In genomic region chr12:76336111-76336965, GRCm38 (mm10) we compare ENCODE assay signal across 15 mouse cellular contexts.
"Had no signal": no experiment of that assay in that cellular context is flagged by ENCODE, and none has a peak within 500 bp of the region (broad histone marks: within the 10 kb centered on the region; RNA-seq: fewer than 3 reads in every experiment).

No protein-coding gene starts in this region.

- H3K9me3 ChIP-seq: limb, embryonic 15.5 days; liver, embryonic 12.5 days; midbrain, embryonic 10.5 days; midbrain, embryonic 15.5 days; neural tube, embryonic 13.5 days had no signal

- H3K27me3 ChIP-seq: limb, embryonic 15.5 days; liver, embryonic 12.5 days; midbrain, embryonic 15.5 days; neural tube, embryonic 13.5 days had no signal

- H3K4me2 ChIP-seq: limb, embryonic 15.5 days; liver, embryonic 12.5 days; midbrain, embryonic 15.5 days; neural tube, embryonic 13.5 days had no signal

- H3K4me1 ChIP-seq: limb, embryonic 15.5 days; liver, embryonic 12.5 days; midbrain, embryonic 10.5 days; midbrain, embryonic 15.5 days; neural tube, embryonic 13.5 days had no signal

- ATAC-seq: liver, embryonic 12.5 days; midbrain, embryonic 15.5 days had no signal

- H3K27ac ChIP-seq: layer of hippocampus, adult 2 months; left cerebral cortex, adult 2 months; limb, embryonic 15.5 days; liver, embryonic 12.5 days; midbrain, embryonic 10.5 days; midbrain, embryonic 15.5 days; neural tube, embryonic 13.5 days had no signal

- H3K4me3 ChIP-seq: layer of hippocampus, adult 2 months; left cerebral cortex, adult 2 months; limb, embryonic 15.5 days; liver, embryonic 12.5 days; midbrain, embryonic 10.5 days; midbrain, embryonic 15.5 days; neural tube, embryonic 13.5 days had no signal

- H3K36me3 ChIP-seq: limb, embryonic 15.5 days; liver, embryonic 12.5 days; midbrain, embryonic 15.5 days; neural tube, embryonic 13.5 days had no signal

- DNase-seq: kidney, adult 18-20 months; kidney, postnatal 10 days; kidney, postnatal 4 days; retina, postnatal 1 day; right cerebral cortex, postnatal 4 days; spleen, adult 18-20 months; thymus, adult 18-20 months; thymus, postnatal 14 days had no signal

- H3K9ac ChIP-seq: limb, embryonic 15.5 days; liver, embryonic 12.5 days; midbrain, embryonic 15.5 days; neural tube, embryonic 13.5 days had no signal
